Mouse (Mus musculus) frontal cortex, postnatal 36 days (tissue): ENCODE measurements around the gene Rp2.
A peak's percentile ranks its signal among the peaks of the same experiment; 100 is the strongest.
"Not testable (repeated sequence)": the region's sequence is repeated elsewhere in the genome, so short reads cannot be mapped to it uniquely, and the experiment has no call there.

Experiments used
- DNase-seq, 2 experiments: peaks; one replicate each; pipeline ENCODE4 v3.0.0; 2022; ENCODE audit warnings: low spot score in 2 of 2

The Rp2 gene

GRCm38 (mm10) chrX:20364391-20365365 lies at the start of gene Rp2:
TSS of gene Rp2 (plus strand) at chrX:20364481.
- DNase-seq: peak; percentile 70 to 77

GRCm38 (mm10) chrX:20332756-20333155 lies 31.5 kb upstream of the Rp2 start:
- peak; percentile 6 to 25 for DNase-seq

DNA sequence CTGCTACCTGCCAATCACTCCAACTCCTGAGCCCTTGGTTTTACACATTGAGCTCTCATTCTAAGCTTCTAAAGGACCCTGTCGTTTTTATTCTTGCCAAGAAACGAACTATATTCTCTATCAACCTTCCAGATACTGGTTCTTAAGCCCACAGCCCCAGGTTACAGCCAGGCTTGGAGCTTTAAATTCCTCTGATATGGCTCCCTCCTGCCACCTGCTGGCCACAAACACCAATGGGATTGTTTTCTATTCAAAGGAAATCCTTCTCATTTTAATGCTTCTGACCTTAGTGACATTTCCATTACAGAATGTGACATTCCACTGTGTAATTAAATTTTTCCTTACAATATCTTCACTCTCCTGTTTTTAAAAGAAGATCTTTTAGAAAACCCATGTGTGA lies 28.6 kb upstream of the Rp2 start:
- peak; percentile 21 to 42 for DNase-seq

DNA sequence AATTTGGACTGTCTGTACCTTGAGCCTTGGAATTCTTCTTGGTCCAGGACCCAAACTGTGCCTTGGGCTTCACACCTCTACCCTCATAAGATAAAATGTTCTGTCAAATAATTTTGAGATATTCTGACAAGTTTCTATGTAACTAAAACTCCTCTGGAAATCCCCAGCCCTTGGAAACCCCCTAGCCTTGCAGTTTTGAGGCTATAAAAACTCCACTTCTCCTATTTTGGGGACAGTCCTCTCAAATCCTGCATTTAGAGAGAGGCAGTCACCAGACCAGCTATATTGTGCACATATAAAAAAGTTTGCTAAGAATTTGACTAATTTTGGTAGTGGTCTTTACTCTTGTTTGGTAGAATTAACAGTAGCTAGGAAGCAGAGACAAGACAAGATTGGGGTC lies 19.3 kb upstream of the Rp2 start:
- DNase-seq: no peak

DNA sequence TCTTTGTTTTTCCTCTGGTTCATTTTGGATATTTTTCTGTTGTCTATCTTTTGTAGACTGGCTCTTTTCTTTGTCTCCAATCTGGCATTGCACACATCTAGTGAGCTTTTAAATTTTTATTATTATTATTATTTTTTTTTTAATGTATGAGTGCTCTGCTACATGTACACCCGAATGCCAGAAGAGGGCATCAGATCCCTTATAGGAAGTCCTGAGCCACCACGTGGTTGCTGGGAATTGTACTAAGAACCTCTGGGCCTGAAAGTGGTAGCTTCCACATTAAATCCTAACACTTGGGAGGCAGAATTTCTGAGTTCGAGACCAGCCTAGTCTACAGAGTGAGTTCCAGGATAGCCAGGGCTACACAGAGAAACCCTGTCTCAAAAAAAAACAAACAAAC lies 17.9 kb upstream of the Rp2 start:
- no peak for DNase-seq

GRCm38 (mm10) chrX:20350241-20350640 lies 14.0 kb upstream of the Rp2 start:
- DNase-seq: not testable (repeated sequence)

DNA sequence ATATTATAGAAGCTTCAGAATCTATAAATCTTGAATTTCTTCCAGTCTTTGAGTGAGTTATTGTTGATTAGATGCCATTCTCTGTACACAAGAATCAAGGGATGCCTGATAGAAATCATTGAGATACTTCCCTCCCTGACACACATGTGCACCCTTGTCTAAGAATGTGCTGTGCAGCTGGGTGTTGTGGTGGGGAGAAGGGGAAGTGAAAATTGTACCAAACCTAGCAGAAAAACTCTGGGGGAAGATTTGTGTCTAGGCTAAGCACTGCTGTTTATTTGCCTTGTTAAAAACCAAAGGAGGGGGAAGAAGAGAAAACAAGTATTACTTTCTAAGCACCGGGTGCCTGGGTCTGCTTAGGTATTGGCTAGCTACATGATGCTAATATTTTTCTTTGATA lies 9.0 kb upstream of the Rp2 start:
- no peak for DNase-seq

DNA sequence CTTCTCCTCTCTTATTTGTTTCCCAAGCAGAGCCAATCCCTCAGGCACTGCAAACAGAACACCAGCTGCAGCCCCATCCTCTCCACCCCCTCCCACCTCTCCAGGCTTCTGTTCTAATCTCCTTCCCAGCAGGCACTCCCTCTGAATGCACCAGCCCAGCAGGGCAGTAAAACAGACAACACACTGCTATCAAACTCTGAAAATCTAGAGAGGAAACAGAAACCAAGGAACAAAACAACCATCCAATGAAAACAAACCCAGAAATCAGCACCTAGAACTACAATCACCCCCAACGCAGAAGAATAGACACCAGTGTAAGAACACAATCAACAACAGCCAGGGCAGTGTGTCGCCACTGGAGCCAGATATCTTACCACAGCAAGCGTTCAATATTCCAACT lies 8.0 kb upstream of the Rp2 start:
- DNase-seq: no peak

DNA sequence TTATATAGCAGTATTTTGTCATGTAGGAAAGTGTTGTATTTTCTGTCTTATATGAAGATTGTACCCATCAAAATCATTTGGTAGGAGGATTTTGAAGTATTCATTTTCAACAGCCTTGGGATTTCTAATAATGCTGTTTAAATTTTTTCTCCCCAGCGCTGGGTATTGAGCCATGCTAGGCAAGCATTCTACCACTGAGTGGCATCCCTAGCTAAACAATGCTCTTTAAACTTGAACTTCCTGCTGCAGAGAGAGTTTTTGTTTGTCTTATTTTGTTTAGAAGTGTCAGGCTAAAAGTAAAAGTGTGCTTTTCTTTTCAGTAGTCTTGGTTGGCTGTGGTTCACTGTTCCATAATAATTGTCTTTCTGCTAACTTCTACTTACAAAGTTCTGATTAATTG lies 1.8 kb downstream of the Rp2 start:
- DNase-seq: no peak

DNA sequence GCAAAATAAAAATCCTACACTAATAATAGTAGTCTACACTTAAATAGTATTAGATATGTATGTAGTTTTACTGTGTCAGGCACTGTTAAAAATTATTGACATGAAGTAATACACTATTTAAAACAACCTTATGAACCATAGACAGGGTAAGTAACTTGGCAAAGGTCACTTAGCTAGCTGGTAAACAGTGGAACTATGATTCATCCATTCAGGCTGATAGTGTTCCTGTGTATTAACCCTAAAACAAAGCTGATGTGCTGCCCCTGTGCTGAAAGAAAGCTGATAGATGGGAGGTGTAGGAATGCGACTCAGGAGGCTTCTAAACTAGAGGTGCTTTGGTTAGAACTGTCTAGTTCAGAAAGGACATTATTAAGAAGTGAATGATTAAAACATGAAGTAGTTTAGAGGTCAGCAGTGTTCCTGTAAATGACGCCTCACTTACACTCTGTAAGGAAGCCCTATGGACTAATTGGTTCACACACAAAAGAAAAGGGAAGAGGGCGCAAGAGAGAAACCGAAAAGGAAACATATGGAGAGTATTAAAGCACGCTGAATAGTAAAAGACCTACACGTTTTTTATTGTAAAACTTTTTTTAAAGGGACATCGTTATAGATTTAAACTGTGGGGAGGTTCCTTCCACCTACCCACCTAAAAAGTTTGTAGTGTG lies 15.2 kb downstream of the Rp2 start:
- DNase-seq: no peak

- no peak for DNase-seq
Measured at GRCm38 (mm10) chrX:20382260-20382659, 18.0 kb downstream of the Rp2 start.

GRCm38 (mm10) chrX:20387006-20387405 lies 22.7 kb downstream of the Rp2 start:
- DNase-seq: no peak

DNA sequence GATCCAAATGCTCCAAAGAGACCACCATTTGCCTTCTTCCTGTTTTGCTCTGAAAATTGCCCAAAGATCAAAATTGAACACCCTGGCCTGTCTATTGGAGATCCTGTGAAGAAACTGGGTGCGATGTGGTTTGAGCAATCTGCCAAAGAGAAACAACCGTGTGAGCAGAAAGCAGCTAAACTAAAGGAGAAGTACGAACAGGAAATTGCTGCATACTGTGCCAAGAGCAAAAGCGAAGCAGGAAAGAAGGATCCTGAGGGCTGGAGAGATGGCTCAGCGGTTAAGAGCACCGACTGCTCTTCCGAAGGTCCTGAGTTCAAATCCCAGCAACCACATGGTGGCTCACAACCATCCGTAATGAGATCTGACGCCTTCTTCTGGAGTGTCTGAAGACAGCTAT lies 27.7 kb downstream of the Rp2 start:
- not testable (repeated sequence) for DNase-seq

GRCm38 (mm10) chrX:20392942-20393341 lies 28.7 kb downstream of the Rp2 start:
- DNase-seq: no peak

- no peak for DNase-seq
Measured at GRCm38 (mm10) chrX:20404068-20404467, 39.8 kb downstream of the Rp2 start.

DNA sequence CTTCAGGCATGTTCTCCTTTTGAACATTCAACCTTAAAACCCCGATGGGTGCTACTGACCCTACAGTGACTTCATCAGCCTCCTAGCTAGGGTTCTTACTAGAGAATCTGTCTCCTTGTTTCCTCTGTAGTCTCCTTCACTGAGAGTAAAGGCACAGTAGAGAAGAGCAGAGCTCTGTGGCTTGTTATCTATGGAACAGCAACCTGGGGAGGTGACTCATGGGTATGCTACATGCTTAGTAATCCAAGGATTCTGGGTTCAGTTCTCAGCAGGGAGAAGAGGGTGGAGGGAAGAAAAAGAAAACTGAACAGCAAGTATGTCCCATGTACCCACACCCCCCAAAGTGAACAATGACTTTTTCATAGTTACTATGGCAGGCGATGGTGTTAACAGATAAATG lies 42.6 kb downstream of the Rp2 start:
- no peak for DNase-seq

GRCm38 (mm10) chrX:20407676-20408075 lies 43.4 kb downstream of the Rp2 start:
- no peak for DNase-seq

- DNase-seq: no peak
Measured at GRCm38 (mm10) chrX:20411382-20411781, 47.1 kb downstream of the Rp2 start.

DNA sequence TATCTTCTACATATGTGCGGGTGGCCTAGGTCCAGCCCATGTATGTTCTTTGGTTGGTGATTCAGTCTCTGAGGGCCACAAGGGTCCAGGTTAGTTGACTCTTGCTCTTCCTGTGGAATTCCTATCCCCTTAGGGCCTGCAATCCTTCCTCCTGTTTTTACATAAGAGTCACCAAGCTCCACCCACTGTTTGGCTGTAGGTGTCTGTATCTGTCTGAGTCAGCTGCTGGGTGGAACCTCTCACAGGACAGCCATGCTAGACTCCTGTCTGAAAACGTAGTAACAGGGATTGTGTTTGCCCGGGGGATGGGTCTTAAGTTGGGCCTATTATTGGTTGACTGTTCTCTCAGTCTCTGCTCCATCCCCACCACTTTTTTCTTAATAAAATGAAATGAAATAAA lies 47.9 kb downstream of the Rp2 start:
- no peak for DNase-seq

GRCm38 (mm10) chrX:20414885-20415622 lies 50.8 kb downstream of the Rp2 start:
- DNase-seq: peak; percentile 28 to 50

- no peak for DNase-seq
Measured at GRCm38 (mm10) chrX:20418461-20418860, 54.2 kb downstream of the Rp2 start.

- DNase-seq: no peak
Measured at GRCm38 (mm10) chrX:20419536-20419935, 55.3 kb downstream of the Rp2 start.
